Mouse (Mus musculus) testis, adult 2 months (tissue): ENCODE measurements around the gene Elovl6.

ENCODE experiments used
- CTCF ChIP-seq: fragments of 200-500 bp; IDR thresholded peaks from 2 replicates; pipeline ENCODE4 v1.5.1; 2012; ENCODE audit warnings: low read depth, mild to moderate bottlenecking, inconsistent platforms, low read length, moderate library complexity; ENCODE audit not compliant: control insufficient read depth, insufficient read depth, insufficient replicate concordance
- POLR2A ChIP-seq: fragments of 200-500 bp; IDR thresholded peaks from 2 replicates; pipeline ENCODE4 v1.6.1; 2012; ENCODE audit warnings: low read depth, mild to moderate bottlenecking, inconsistent platforms, low read length, moderate library complexity; ENCODE audit not compliant: control insufficient read depth

- TF ChIP-seq CTCF (no peak), POLR2A (no peak)
Observed at GRCm38 (mm10) chr3:129578741-129579475, 46.8 kb downstream of the Elovl6 start.
